Mouse (Mus musculus) cortical plate, adult 2 months (tissue): ENCODE data around the gene Atg9b.

Experiments
- CTCF ChIP-seq: fragments of 200-500 bp; IDR thresholded peaks from 2 replicates; pipeline ENCODE4 v1.5.1; 2011; ENCODE audit warnings: mild to moderate bottlenecking, control low read depth, low read length; ENCODE audit not compliant: insufficient read depth; ENCODE audit errors: extremely low read depth
- POLR2A ChIP-seq: fragments of 200-500 bp; IDR thresholded peaks from 2 replicates; pipeline ENCODE4 v1.6.1; 2011; ENCODE audit warnings: mild to moderate bottlenecking, low read length, control low read depth; ENCODE audit not compliant: insufficient read depth; ENCODE audit errors: extremely low read depth

DNA sequence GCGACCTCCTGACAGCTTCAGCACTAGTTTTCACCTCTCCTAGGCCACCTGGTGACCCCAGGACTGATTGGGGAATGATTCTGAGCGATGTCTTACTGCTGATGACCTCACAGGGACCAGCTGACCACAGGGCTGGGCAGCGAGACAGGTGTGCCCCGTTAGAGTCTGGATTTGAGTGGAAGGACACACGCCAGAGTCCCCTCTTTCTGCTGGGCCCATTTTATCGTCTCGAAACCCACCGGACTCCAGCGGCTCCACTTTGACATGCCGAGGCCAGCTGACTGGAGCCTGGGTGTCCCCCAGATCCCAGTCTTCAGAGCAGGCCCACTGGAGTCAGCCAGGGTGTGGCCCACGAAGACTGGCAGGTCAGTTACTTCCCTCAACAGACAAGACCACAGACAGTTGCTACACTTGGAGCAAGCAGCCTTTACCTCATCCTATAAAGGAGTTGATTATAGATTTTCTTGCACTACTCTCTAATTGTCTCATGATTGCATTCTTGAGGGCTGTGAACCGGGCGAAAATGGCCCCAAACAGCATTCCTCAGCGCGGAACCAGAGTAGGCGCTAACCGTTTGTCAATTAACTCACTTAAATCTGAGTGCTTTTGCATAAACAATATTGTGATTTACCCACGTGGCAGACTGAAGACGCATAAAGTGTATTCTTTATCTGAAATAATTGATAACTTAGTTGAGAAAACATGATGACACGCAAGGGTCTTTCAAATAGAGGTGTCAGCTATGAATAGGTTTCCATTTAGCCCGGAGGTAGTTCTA, 32.2 kb upstream of the Atg9b start:
- no peak for TF ChIP-seq CTCF
- TF ChIP-seq POLR2A: no peak
